Mouse (Mus musculus) ES-Bruce4 (cell line): ENCODE measurements around the gene Disc1. TPM values are rescaled to one million over a fixed set of nuclear protein-coding genes. Genes with fewer than 3 reads are reported as not detected.
A peak's percentile ranks its signal among the peaks of the same experiment; 100 is the strongest.

ENCODE experiments used
- H3K27ac ChIP-seq: 2 replicates; pipeline ENCODE4 v1.5.1; 2012; ENCODE audit warnings: low read length, inconsistent platforms; ENCODE audit not compliant: insufficient read depth
- H3K27me3 ChIP-seq: 2 replicates; pipeline ENCODE4 v1.6.1; 2012; ENCODE audit warnings: mild to moderate bottlenecking, low read length, inconsistent platforms; ENCODE audit not compliant: control insufficient read depth, poor library complexity, insufficient read depth, severe bottlenecking
- H3K36me3 ChIP-seq: 2 replicates; pipeline ENCODE4 v1.6.1; 2012; ENCODE audit warnings: inconsistent platforms, mild to moderate bottlenecking, low read length, moderate library complexity; ENCODE audit not compliant: control insufficient read depth, poor library complexity, insufficient read depth, severe bottlenecking
- H3K4me1 ChIP-seq: one replicate; pipeline ENCODE4 v1.8.1; 2011; ENCODE audit warnings: low read length; ENCODE audit not compliant: control insufficient read depth, insufficient read depth
- H3K4me3 ChIP-seq: 2 replicates; pipeline ENCODE4 v1.5.1; 2011; ENCODE audit warnings: low read depth, mild to moderate bottlenecking, low read length
- H3K9ac ChIP-seq: 2 replicates; pipeline ENCODE4 v1.6.1; 2012; ENCODE audit warnings: low read depth, mild to moderate bottlenecking, inconsistent platforms; ENCODE audit not compliant: poor library complexity, severe bottlenecking
- H3K9me3 ChIP-seq: replicated peaks from 2 replicates; pipeline ENCODE4 v1.6.1; 2012; ENCODE audit warnings: mild to moderate bottlenecking, low read length, inconsistent platforms; ENCODE audit not compliant: control insufficient read depth, poor library complexity, insufficient read depth, severe bottlenecking
- CTCF ChIP-seq: IDR thresholded peaks from one replicate; pipeline ENCODE4 v1.8.1; 2011; ENCODE audit warnings: low read depth, low read length
- EP300 ChIP-seq: IDR thresholded peaks from 2 replicates; pipeline ENCODE4 v1.6.1; 2011; ENCODE audit warnings: low read depth, low read length; ENCODE audit not compliant: insufficient read depth
- POLR2A ChIP-seq: IDR thresholded peaks from one replicate; pipeline ENCODE4 v1.8.1; 2011; ENCODE audit warnings: low read length; ENCODE audit not compliant: insufficient read depth
- polyA plus RNA-seq: library from polyadenylated mRNA; stranded (reverse); fragments of >200 nt; gene quantifications from 2 replicates; pipeline ENCODE4 v1.2.4, GENCODE M21; 2011; ENCODE audit warnings: low read depth; ENCODE audit not compliant: missing spikeins, insufficient read depth, insufficient read length

Gene Disc1
- polyA plus RNA-seq, 1 experiment, result not detected

GRCm38 (mm10) chr8:125054436-125054810 is 428 bp downstream of the Disc1 start:
- Histone ChIP-seq H3K27ac (no peak overlapping the region), H3K36me3 (no peaks in the 10 kb centered on the region), H3K4me1 (no peaks in the 10 kb centered on the region), H3K4me3 (peak overlapping the region; percentile 78), H3K27me3 (peaks cover 16% of the 10 kb centered on the region), H3K9me3 (no peaks in the 10 kb centered on the region), H3K9ac (peak overlapping the region; percentile 74)
- TF ChIP-seq EP300 (no peak), POLR2A (no peak), CTCF (no peak)

GRCm38 (mm10) chr8:125060904-125061303 is 6.9 kb downstream of the Disc1 start:
- Histone ChIP-seq H3K9ac (no peak overlapping the region), H3K4me3 (no peak overlapping the region), H3K36me3 (no peaks in the 10 kb centered on the region), H3K27ac (no peak overlapping the region), H3K4me1 (no peaks in the 10 kb centered on the region), H3K27me3 (no peaks in the 10 kb centered on the region), H3K9me3 (no peaks in the 10 kb centered on the region)
- TF ChIP-seq POLR2A (no peak), CTCF (no peak), EP300 (no peak)

DNA sequence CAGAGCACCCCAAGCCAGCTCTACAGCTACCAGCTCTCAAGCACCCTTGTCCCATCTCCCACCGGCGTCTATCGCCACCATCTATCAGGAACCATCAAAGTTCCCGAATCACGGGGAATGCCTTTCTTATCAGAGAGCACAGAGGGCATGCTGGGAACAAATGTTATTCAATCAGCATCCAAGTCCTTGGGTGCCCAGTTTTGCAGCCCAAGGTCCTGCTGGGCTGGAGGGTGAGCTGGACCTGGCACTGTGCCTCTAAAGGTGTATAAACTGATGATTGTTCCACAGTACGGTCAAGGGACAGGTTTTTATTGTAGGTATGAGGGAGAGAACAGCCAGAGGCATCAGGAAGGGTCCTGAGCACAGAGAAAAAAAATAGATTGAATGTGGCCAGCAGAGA is 11.6 kb downstream of the Disc1 start:
- no peaks in the 10 kb centered on the region for H3K36me3 ChIP-seq
- no peaks in the 10 kb centered on the region for H3K4me1 ChIP-seq
- TF ChIP-seq CTCF, result no peak
- no peak for TF ChIP-seq EP300
- TF ChIP-seq POLR2A, result no peak
- H3K9me3 ChIP-seq, result no peaks in the 10 kb centered on the region
- no peak overlapping the region for H3K27ac ChIP-seq
- H3K27me3 ChIP-seq, result no peaks in the 10 kb centered on the region
- no peak overlapping the region for H3K4me3 ChIP-seq
- no peak overlapping the region for H3K9ac ChIP-seq

DNA sequence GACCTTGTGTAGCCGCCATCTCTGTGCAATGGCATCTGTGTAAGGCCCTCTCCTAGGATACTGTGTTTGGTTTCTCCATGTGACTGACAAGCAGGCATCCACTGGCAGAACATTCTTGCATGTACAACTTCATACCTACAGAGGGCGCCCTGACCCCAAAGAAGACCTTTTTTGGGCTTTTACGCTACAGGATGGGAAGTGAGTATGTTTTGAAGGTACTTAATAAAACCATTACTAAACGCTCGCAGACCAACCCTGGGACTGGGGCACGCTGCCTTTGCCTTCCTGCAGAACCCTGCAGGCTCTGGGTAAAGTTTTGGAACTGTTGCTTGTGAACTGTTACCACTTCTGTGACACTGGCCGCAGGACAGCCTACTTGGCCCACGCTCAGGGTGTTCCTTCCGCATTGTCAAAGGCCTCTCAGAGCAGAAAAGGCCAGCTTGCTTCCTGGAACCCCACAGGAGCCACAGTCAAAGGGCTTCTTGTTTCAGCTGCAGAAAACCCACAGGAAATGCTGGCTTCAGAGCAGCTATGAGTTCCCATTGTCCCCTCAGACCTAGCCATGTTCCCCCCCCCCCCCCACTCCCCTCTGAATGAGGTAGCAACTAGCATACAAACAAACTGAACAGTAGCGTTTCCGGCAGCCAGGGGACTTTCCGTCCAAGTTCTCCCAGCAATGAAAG is 13.1 kb downstream of the Disc1 start:
- H3K4me1 ChIP-seq, result no peaks in the 10 kb centered on the region
- no peak overlapping the region for H3K4me3 ChIP-seq
- TF ChIP-seq POLR2A, result no peak
- no peak for TF ChIP-seq EP300
- peak; percentile 24 for TF ChIP-seq CTCF
- H3K27ac ChIP-seq, result no peak overlapping the region
- H3K36me3 ChIP-seq, result no peaks in the 10 kb centered on the region
- no peak overlapping the region for H3K9ac ChIP-seq
- H3K27me3 ChIP-seq, result no peaks in the 10 kb centered on the region
- H3K9me3 ChIP-seq, result no peaks in the 10 kb centered on the region

DNA sequence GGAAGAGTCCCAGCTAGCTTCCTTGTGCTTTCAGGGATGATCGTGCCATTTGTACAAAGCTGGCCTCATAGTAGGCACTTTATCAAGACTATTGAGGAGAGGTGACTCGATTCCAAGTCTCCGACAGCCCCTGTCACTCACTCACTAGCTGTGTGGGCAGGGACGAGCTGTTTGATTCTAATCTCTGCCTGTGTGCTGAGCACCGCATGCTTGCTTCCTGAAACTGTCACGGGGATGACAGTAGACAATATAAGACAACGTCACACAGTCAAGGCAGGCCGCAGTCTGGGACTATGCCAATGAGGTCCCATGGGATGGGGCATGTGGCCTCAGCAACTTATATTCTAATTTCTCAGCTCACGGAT is 13.6 kb downstream of the Disc1 start:
- Histone ChIP-seq H3K9me3 (no peaks in the 10 kb centered on the region), H3K36me3 (no peaks in the 10 kb centered on the region), H3K4me3 (no peak overlapping the region), H3K27me3 (no peaks in the 10 kb centered on the region), H3K9ac (no peak overlapping the region), H3K27ac (no peak overlapping the region), H3K4me1 (no peaks in the 10 kb centered on the region)
- TF ChIP-seq POLR2A (no peak), CTCF (no peak), EP300 (no peak)

DNA sequence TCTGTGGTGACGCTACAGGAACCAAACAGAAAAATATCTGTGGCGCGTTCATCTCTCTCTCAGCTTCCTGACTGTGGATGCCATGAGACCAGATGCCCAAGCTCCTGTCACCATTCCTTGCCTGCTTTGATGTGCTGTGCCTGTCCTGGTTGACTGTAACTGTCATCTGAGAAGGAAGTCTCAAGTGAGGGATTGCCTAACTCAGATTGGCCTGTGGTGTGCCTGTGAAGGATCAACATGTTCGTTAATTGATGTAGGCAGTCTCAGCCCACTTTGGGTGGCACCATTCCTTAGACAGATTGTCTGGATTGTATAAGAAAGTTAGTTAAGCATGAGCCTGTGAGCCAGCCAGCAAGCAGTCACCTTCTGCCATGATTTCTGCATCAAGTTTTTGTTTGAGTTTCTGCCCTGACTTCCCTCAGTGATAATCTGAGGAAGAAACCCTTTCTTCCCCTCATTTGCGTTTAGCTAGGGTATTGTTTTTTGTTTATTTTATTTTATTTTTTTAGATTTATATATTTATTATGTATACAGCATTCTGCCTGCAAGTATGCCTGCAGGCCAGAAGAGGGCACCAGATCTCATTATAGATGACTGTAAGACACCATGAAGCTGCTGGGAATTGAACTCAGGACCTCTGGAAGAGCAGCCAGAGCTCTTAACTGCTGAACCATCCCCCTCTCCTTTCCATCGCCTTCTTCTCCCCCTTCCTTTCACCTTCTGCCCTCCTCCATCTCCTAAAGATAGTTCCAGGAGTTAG is 14.3 kb downstream of the Disc1 start:
- Histone ChIP-seq H3K27me3 (no peaks in the 10 kb centered on the region), H3K9me3 (no peaks in the 10 kb centered on the region), H3K36me3 (no peaks in the 10 kb centered on the region), H3K4me3 (no peak overlapping the region), H3K27ac (no peak overlapping the region), H3K9ac (no peak overlapping the region), H3K4me1 (no peaks in the 10 kb centered on the region)
- no peak for TF ChIP-seq CTCF
- no peak for TF ChIP-seq POLR2A
- no peak for TF ChIP-seq EP300
